22 mouse cellular contexts compared by ENCODE assay signal in genomic region chr11:77916741-77917140, GRCm38 (mm10). TPM values are rescaled to one million over a fixed set of nuclear protein-coding genes. Genes with fewer than 3 reads are reported as not detected.
DNase-seq lines count a peak whose midpoint lies in the region; ATAC-seq and TF ChIP-seq lines count a peak whose summit lies in the region.
"Had no signal": no experiment of that assay in that cellular context is flagged by ENCODE, and none has a peak within 500 bp of the region (broad histone marks: within the 10 kb centered on the region; RNA-seq: fewer than 3 reads in every experiment).

No protein-coding gene starts in this region.

- DNase-seq in kidney, adult 18-20 months = peak; percentile 34
- no peak for DNase-seq in kidney, adult 8-10 months
- DNase-seq in ES-CJ7 (ENCODE audit: low read depth, low spot score) = peak; percentile 88
- no peak for DNase-seq in limb, embryonic 14.5 days (ENCODE audit: low spot score)
- no peak for DNase-seq in ovary, postnatal 10 days (ENCODE audit: low spot score)
- DNase-seq: adrenal gland, postnatal 14 days; gastrocnemius, postnatal 25 days; heart, adult 18-20 months; left cerebral cortex, postnatal 4 days; lung, embryonic 14.5 days; lung, postnatal 36 days; thymus, adult 18-20 months; thymus, postnatal 36 days had no signal

- H3K4me2 ChIP-seq in embryonic facial prominence, embryonic 12.5 days (replicated peaks) = no peak overlapping the region
- 0 out of 2 replicates have a peak overlapping the region, but pooled peaks have one; percentile 25 for H3K4me2 ChIP-seq in limb, embryonic 14.5 days (replicated peaks; ENCODE audit: low read depth, low read length, severe bottlenecking)
- H3K4me2 ChIP-seq: heart, embryonic 12.5 days; lung, embryonic 14.5 days had no signal

- H3K9me3 ChIP-seq in embryonic facial prominence, embryonic 12.5 days = no peaks in the 10 kb centered on the region
- no peaks in the 10 kb centered on the region for H3K9me3 ChIP-seq in limb, embryonic 14.5 days (ENCODE audit: control insufficient read depth, low read length)
- H3K9me3 ChIP-seq: heart, embryonic 12.5 days; hindbrain, embryonic 10.5 days had no signal

- no peaks in the 10 kb centered on the region for H3K36me3 ChIP-seq in embryonic facial prominence, embryonic 12.5 days
- no peaks in the 10 kb centered on the region for H3K36me3 ChIP-seq in limb, embryonic 14.5 days (ENCODE audit: control insufficient read depth, insufficient read depth, low read length)
- H3K36me3 ChIP-seq: heart, embryonic 12.5 days; hindbrain, embryonic 10.5 days had no signal

- H3K4me1 ChIP-seq in embryonic facial prominence, embryonic 12.5 days = peaks cover 23% of the 10 kb centered on the region
- H3K4me1 ChIP-seq in limb, embryonic 14.5 days (ENCODE audit: control insufficient read depth, insufficient read depth, low read length) = peaks cover 17% of the 10 kb centered on the region; the same call in 1 of the 2 replicates

- peak overlapping the region; percentile 48; the same call in 1 of the 2 replicates for H3K27ac ChIP-seq in embryonic facial prominence, embryonic 12.5 days
- no peak overlapping the region for H3K27ac ChIP-seq in limb, embryonic 14.5 days (replicated peaks; ENCODE audit: low read depth, low read length)
- H3K27ac ChIP-seq: hindbrain, embryonic 10.5 days; liver, embryonic 14.5 days had no signal

- H3K27me3 ChIP-seq in embryonic facial prominence, embryonic 12.5 days = peaks cover 44% of the 10 kb centered on the region
- H3K27me3 ChIP-seq in limb, embryonic 14.5 days (ENCODE audit: control insufficient read depth, insufficient read depth, low read length) = peaks cover 18% of the 10 kb centered on the region

- H3K9ac ChIP-seq in embryonic facial prominence, embryonic 12.5 days = no peak overlapping the region
- H3K9ac ChIP-seq in limb, embryonic 14.5 days (ENCODE audit: low read depth, low read length, severe bottlenecking) = no peak overlapping the region
- H3K9ac ChIP-seq: heart, embryonic 12.5 days; liver, embryonic 14.5 days; lung, embryonic 14.5 days had no signal

- ATAC-seq in embryonic facial prominence, embryonic 12.5 days (ENCODE audit: insufficient number of reproducible peaks, insufficient read depth, low FRiP score, low TSS enrichment) = no peak
- ATAC-seq in limb, embryonic 14.5 days (ENCODE audit: low FRiP score, low read depth) = no peak
- no peak for ATAC-seq in megakaryocyte, adult 5-6 weeks (ENCODE audit: poor library complexity, severe bottlenecking)
- ATAC-seq: forebrain, embryonic 16.5 days had no signal

- TF ChIP-seq POLR2A in limb, embryonic 14.5 days (IDR thresholded peaks at IDR 0.05; ENCODE audit: borderline replicate concordance, extremely low read depth, insufficient read depth, insufficient read length) = no peak

- H3K4me3 ChIP-seq in embryonic facial prominence, embryonic 12.5 days = no peak overlapping the region
- no peak overlapping the region for H3K4me3 ChIP-seq in limb, embryonic 14.5 days (replicated peaks; ENCODE audit: low read length)
- H3K4me3 ChIP-seq: erythroblast, embryonic 14.5 days; heart, embryonic 12.5 days; hindbrain, embryonic 10.5 days had no signal

- WGBS in embryonic facial prominence, embryonic 12.5 days = 73% methylated on average over 4 of the region's 4 CpGs
- WGBS in limb, embryonic 14.5 days = 74% methylated on average over 4 of the region's 4 CpGs

RNA-seq across cellular contexts. Expression of gene Sez6, which starts 13.9 kb away (rescaled TPM):
- polyA plus RNA-seq in embryonic facial prominence, embryonic 12.5 days (2016; fragmentation: Nextera tagmentation; extraction: Ambion mirVana) = 2.0 and 2.4 TPM in 2 replicates
- 1.2 and 1.4 TPM in 2 replicates for polyA plus RNA-seq in limb, embryonic 14.5 days (2012; rRNA removed)
- 0.98 and 1.2 TPM in 2 replicates for polyA plus RNA-seq in limb, embryonic 14.5 days (2014; fragmentation: Nextera tagmentation; extraction: Ambion mirVana)
- total RNA-seq in megakaryocyte, adult 5-6 weeks (2015) = not detected in 2 replicates
- not detected in 2 replicates for total RNA-seq in megakaryocyte, adult 5-6 weeks (2017)
- total RNA-seq: megakaryocyte-erythroid progenitor cell, adult 5-6 weeks; neutrophil, adult 5-6 weeks had no signal
- polyA plus RNA-seq: erythroblast, embryonic 14.5 days had no signal

RNA-seq across cellular contexts. Expression of gene Pipox, which starts 22.8 kb away (rescaled TPM):
- polyA plus RNA-seq in embryonic facial prominence, embryonic 12.5 days (2016; fragmentation: Nextera tagmentation; extraction: Ambion mirVana) = 1.7 and 3.2 TPM in 2 replicates
- polyA plus RNA-seq in limb, embryonic 14.5 days (2012; rRNA removed) = 1.1 and 1.3 TPM in 2 replicates
- 0.94 and 1.1 TPM in 2 replicates for polyA plus RNA-seq in limb, embryonic 14.5 days (2014; fragmentation: Nextera tagmentation; extraction: Ambion mirVana)
- total RNA-seq in megakaryocyte, adult 5-6 weeks (2015) = not detected in 2 replicates
- total RNA-seq in megakaryocyte, adult 5-6 weeks (2017) = not detected in 2 replicates
- total RNA-seq: megakaryocyte-erythroid progenitor cell, adult 5-6 weeks; neutrophil, adult 5-6 weeks had no signal
- polyA plus RNA-seq: erythroblast, embryonic 14.5 days had no signal

Comparison
In these comparisons a context has a peak if more than half of its experiments do, and no peak if none do; other contexts are left out.
1. DNase-seq: peak in kidney, adult 18-20 months (single experiment) and ES-CJ7 (single experiment); none in kidney, adult 8-10 months (0 of 2), limb, embryonic 14.5 days (single experiment) and ovary, postnatal 10 days (single experiment).